Mouse (Mus musculus) kidney, embryonic 16.5 days (tissue): ENCODE data around the gene Tmed2. TPM values are rescaled to one million over a fixed set of nuclear protein-coding genes. Genes with fewer than 3 reads are reported as not detected.
"Not testable (repeated sequence)": the region's sequence is repeated elsewhere in the genome, so short reads cannot be mapped to it uniquely, and the experiment has no call there.

Experiments used
- ATAC-seq: fragments of 200-750 bp; cut with Nextera tagmentation; 2 replicates; pipeline ENCODE4 v1.8.0; 2017; ENCODE audit warnings: moderate TSS enrichment; ENCODE audit not compliant: low FRiP score, low TSS enrichment
- H3K27ac ChIP-seq: fragments of 300-500 bp; sonication (generic); 2 replicates; pipeline ENCODE4 v1.5.1; 2014; ENCODE audit warnings: low read length
- H3K27me3 ChIP-seq: fragments of 300-500 bp; sonication (generic); 2 replicates; pipeline ENCODE4 v1.6.1; 2014; ENCODE audit warnings: low read length, control low read depth, mixed read lengths; ENCODE audit not compliant: insufficient read depth
- H3K36me3 ChIP-seq: fragments of 300-500 bp; sonication (generic); 2 replicates; pipeline ENCODE4 v1.6.1; 2014; ENCODE audit warnings: low read length, control low read depth, mixed read lengths; ENCODE audit not compliant: insufficient read depth
- H3K4me1 ChIP-seq: fragments of 300-500 bp; sonication (generic); 2 replicates; pipeline ENCODE4 v1.6.1; 2014; ENCODE audit warnings: low read length, control low read depth, mixed read lengths; ENCODE audit not compliant: insufficient read depth
- H3K4me2 ChIP-seq: fragments of 300-500 bp; sonication (generic); replicated peaks from 2 replicates; pipeline ENCODE4 v1.6.1; 2014; ENCODE audit warnings: low read depth, low read length
- H3K4me3 ChIP-seq: fragments of 300-500 bp; sonication (generic); 2 replicates; pipeline ENCODE4 v1.5.1; 2014; ENCODE audit warnings: mild to moderate bottlenecking, low read length
- H3K9ac ChIP-seq: fragments of 300-500 bp; sonication (generic); replicated peaks from 2 replicates; pipeline ENCODE4 v1.6.1; 2014; ENCODE audit warnings: low read length
- H3K9me3 ChIP-seq: fragments of 300-500 bp; sonication (generic); 2 replicates; pipeline ENCODE4 v1.6.1; 2016; ENCODE audit warnings: low read length, control low read depth
- WGBS: fragments of 180-500 bp; shearing (Covaris S2); extraction: QIAGEN DNeasy Blood & Tissue Kit; methylation state at CpG from one replicate; pipeline ENCODE4 v1.1.7; 2014; 5-methylcytosine and 5-hydroxymethylcytosine counted together
- polyA plus RNA-seq: library from polyadenylated mRNA; unstranded; fragments of >200 nt; fragmentation: Nextera tagmentation; extraction: Ambion mirVana; gene quantifications from 2 replicates; pipeline ENCODE4 v1.2.1, GENCODE M21; 2015

The Tmed2 gene
- polyA plus RNA-seq, 1 experiment from 2014 or later, result 602 TPM

GRCm38 (mm10) chr5:124532451-124532850 is 8.0 kb upstream of the Tmed2 start:
- H3K4me2 ChIP-seq, result 0 out of 2 replicates have a peak overlapping the region, but pooled peaks have one; percentile 69
- H3K4me3 ChIP-seq, result no peak overlapping the region
- WGBS, result 29% methylated on average over 7 of the region's 7 CpGs
- peak; percentile 23; the same call in 1 of the 2 replicates for ATAC-seq
- H3K27ac ChIP-seq, result peak overlapping the region; percentile 70; the same call in 1 of the 2 replicates
- H3K27me3 ChIP-seq, result no peaks in the 10 kb centered on the region
- H3K4me1 ChIP-seq, result peaks cover 50% of the 10 kb centered on the region
- H3K36me3 ChIP-seq, result no peaks in the 10 kb centered on the region
- H3K9me3 ChIP-seq, result no peaks in the 10 kb centered on the region
- H3K9ac ChIP-seq, result no peak overlapping the region; the same call in 1 of the 2 replicates

GRCm38 (mm10) chr5:124535016-124535415 is 5.5 kb upstream of the Tmed2 start:
- no peak overlapping the region for H3K4me2 ChIP-seq
- no peaks in the 10 kb centered on the region for H3K36me3 ChIP-seq
- H3K27ac ChIP-seq, result no peak overlapping the region
- H3K4me3 ChIP-seq, result no peak overlapping the region
- no peaks in the 10 kb centered on the region for H3K9me3 ChIP-seq
- ATAC-seq, result no peak
- H3K9ac ChIP-seq, result no peak overlapping the region
- no peaks in the 10 kb centered on the region for H3K27me3 ChIP-seq
- H3K4me1 ChIP-seq, result peaks cover 30% of the 10 kb centered on the region
- WGBS, result 74% methylated on average over 5 of the region's 5 CpGs

- Histone ChIP-seq H3K36me3 (no peaks in the 10 kb centered on the region), H3K27ac (peak overlapping the region; percentile 59), H3K4me3 (peak overlapping the region; percentile 32), H3K9me3 (no peaks in the 10 kb centered on the region), H3K4me1 (peaks cover 22% of the 10 kb centered on the region), H3K4me2 (peak overlapping the region; percentile 54), H3K27me3 (no peaks in the 10 kb centered on the region), H3K9ac (peak overlapping the region; percentile 59)
- WGBS, result 3% methylated on average over 17 of the region's 17 CpGs
- peak; percentile 9; the same call in 1 of the 2 replicates for ATAC-seq
Measured at GRCm38 (mm10) chr5:124536776-124537175, 3.7 kb upstream of the Tmed2 start.

- Histone ChIP-seq H3K4me1 (peaks cover 18% of the 10 kb centered on the region), H3K27ac (no peak overlapping the region), H3K9me3 (no peaks in the 10 kb centered on the region), H3K4me2 (no peak overlapping the region), H3K4me3 (no peak overlapping the region), H3K27me3 (no peaks in the 10 kb centered on the region), H3K9ac (no peak overlapping the region), H3K36me3 (peaks cover 7% of the 10 kb centered on the region)
- no peak for ATAC-seq
- WGBS, result 76% methylated on average over 14 of the region's 16 CpGs
Measured at GRCm38 (mm10) chr5:124538813-124539792, 1.4 kb upstream of the Tmed2 start.

GRCm38 (mm10) chr5:124539905-124540304 is 590 bp upstream of the Tmed2 start:
- peak overlapping the region; percentile 57 for H3K4me2 ChIP-seq
- peaks cover 15% of the 10 kb centered on the region for H3K36me3 ChIP-seq
- WGBS, result 73% methylated on average over 4 of the region's 4 CpGs
- no peak for ATAC-seq
- H3K27me3 ChIP-seq, result no peaks in the 10 kb centered on the region
- peak overlapping the region; percentile 96 for H3K4me3 ChIP-seq
- H3K9me3 ChIP-seq, result no peaks in the 10 kb centered on the region
- peak overlapping the region; percentile 92; the same call in 1 of the 2 replicates for H3K9ac ChIP-seq
- H3K4me1 ChIP-seq, result peaks cover 18% of the 10 kb centered on the region
- H3K27ac ChIP-seq, result no peak overlapping the region

- H3K9ac ChIP-seq, result peak overlapping the region; percentile 92
- H3K4me2 ChIP-seq, result peak overlapping the region; percentile 74
- H3K4me1 ChIP-seq, result peaks cover 18% of the 10 kb centered on the region
- peak overlapping the region; percentile 86 for H3K27ac ChIP-seq
- H3K4me3 ChIP-seq, result peak overlapping the region; percentile 96
- peaks cover 26% of the 10 kb centered on the region for H3K36me3 ChIP-seq
- peak; percentile 76 for ATAC-seq
- under 1% methylated on average over 77 of the region's 89 CpGs for WGBS
- no peaks in the 10 kb centered on the region for H3K27me3 ChIP-seq
- H3K9me3 ChIP-seq, result no peaks in the 10 kb centered on the region
Measured at GRCm38 (mm10) chr5:124540905-124541601, 558 bp downstream of the Tmed2 start.

- Histone ChIP-seq H3K4me2 (peak overlapping the region; percentile 74), H3K27me3 (no peaks in the 10 kb centered on the region), H3K36me3 (peaks cover 32% of the 10 kb centered on the region), H3K9ac (peak overlapping the region; percentile 92), H3K4me1 (peaks cover 16% of the 10 kb centered on the region), H3K4me3 (peak overlapping the region; percentile 96), H3K27ac (peak overlapping the region; percentile 86), H3K9me3 (no peaks in the 10 kb centered on the region)
- 10% methylated on average over 8 of the region's 8 CpGs for WGBS
- ATAC-seq, result no peak
Measured at GRCm38 (mm10) chr5:124541602-124541973, 1.1 kb downstream of the Tmed2 start.

- H3K9ac ChIP-seq, H3K4me3 ChIP-seq, H3K9me3 ChIP-seq, ATAC-seq, H3K4me1 ChIP-seq, H3K27ac ChIP-seq, H3K27me3 ChIP-seq, H3K4me2 ChIP-seq: not testable (repeated sequence)
- 73% methylated on average over 4 of the region's 4 CpGs for WGBS
- peaks cover 38% of the 10 kb centered on the region for H3K36me3 ChIP-seq
Measured at GRCm38 (mm10) chr5:124550737-124551136, 10.2 kb downstream of the Tmed2 start.

- H3K9me3 ChIP-seq, H3K27ac ChIP-seq, ATAC-seq, H3K4me1 ChIP-seq, H3K27me3 ChIP-seq: not testable (repeated sequence)
- Histone ChIP-seq H3K4me2 (peak overlapping the region; percentile 60), H3K36me3 (peaks cover 34% of the 10 kb centered on the region), H3K4me3 (peak overlapping the region; percentile 97), H3K9ac (peak overlapping the region; percentile 82)
- WGBS, result 30% methylated on average over 5 of the region's 5 CpGs
Measured at GRCm38 (mm10) chr5:124551349-124552093, 11.0 kb downstream of the Tmed2 start.
